Mouse (Mus musculus) liver (tissue): Measurements from ENCODE around the gene Slc36a2.
A peak's percentile ranks its signal among the peaks of the same experiment; 100 is the strongest.

ENCODE experiments used
- DNase-seq: peaks from one replicate; pipeline ENCODE4 v3.0.0-alpha.2; 2020; ENCODE audit warnings: mixed read lengths

Gene Slc36a2

GRCm38 (mm10) chr11:55183124-55183523 lies 1.8 kb downstream of the Slc36a2 start:
- peak; percentile 38 for DNase-seq

- no peak for DNase-seq
These were observed 5.0 kb downstream of the Slc36a2 start for GRCm38 (mm10) chr11:55179856-55180255.

- DNase-seq: no peak
These were observed 6.0 kb downstream of the Slc36a2 start for GRCm38 (mm10) chr11:55178830-55179229.

GRCm38 (mm10) chr11:55170501-55170900 lies 14.4 kb downstream of the Slc36a2 start:
- DNase-seq: no peak

GRCm38 (mm10) chr11:55168914-55169313 lies 16.0 kb downstream of the Slc36a2 start:
- DNase-seq: no peak

- DNase-seq: no peak
These were observed 16.4 kb downstream of the Slc36a2 start for GRCm38 (mm10) chr11:55168504-55168903.

- DNase-seq: no peak
These were observed 19.1 kb downstream of the Slc36a2 start for GRCm38 (mm10) chr11:55165748-55166147.

- peak; percentile 48 for DNase-seq
These were observed 20.2 kb downstream of the Slc36a2 start for GRCm38 (mm10) chr11:55164723-55165122.

- peak; percentile 62 for DNase-seq
These were observed 22.2 kb downstream of the Slc36a2 start for GRCm38 (mm10) chr11:55162670-55163069.

GRCm38 (mm10) chr11:55158785-55159359 lies 26.0 kb downstream of the Slc36a2 start:
- DNase-seq: peak; percentile 80

- peak; percentile 18 for DNase-seq
These were observed 29.8 kb downstream of the Slc36a2 start for GRCm38 (mm10) chr11:55155070-55155421.

- DNase-seq: no peak
These were observed 30.3 kb downstream of the Slc36a2 start for GRCm38 (mm10) chr11:55154398-55155069.

- no peak for DNase-seq
These were observed 33.3 kb downstream of the Slc36a2 start, which contains the start of gene Slc36a3 for GRCm38 (mm10) chr11:55151608-55152007. Gene Slc36a3 (minus strand): TSS chr11:55151708.

GRCm38 (mm10) chr11:55148461-55148860 lies 36.4 kb downstream of the Slc36a2 start:
- no peak for DNase-seq

GRCm38 (mm10) chr11:55147423-55147822 lies 37.5 kb downstream of the Slc36a2 start:
- no peak for DNase-seq

- no peak for DNase-seq
These were observed 38.0 kb downstream of the Slc36a2 start for GRCm38 (mm10) chr11:55146855-55147254.

- DNase-seq: no peak
These were observed 40.9 kb downstream of the Slc36a2 start for GRCm38 (mm10) chr11:55144011-55144410.

GRCm38 (mm10) chr11:55141502-55141901 lies 43.4 kb downstream of the Slc36a2 start:
- no peak for DNase-seq

- DNase-seq: no peak
These were observed 47.2 kb downstream of the Slc36a2 start for GRCm38 (mm10) chr11:55137646-55138045.

- DNase-seq: no peak
These were observed 47.9 kb downstream of the Slc36a2 start for GRCm38 (mm10) chr11:55136770-55137547.

- DNase-seq: no peak
These were observed 50.0 kb downstream of the Slc36a2 start for GRCm38 (mm10) chr11:55134871-55135270.

GRCm38 (mm10) chr11:55134407-55134806 lies 50.5 kb downstream of the Slc36a2 start:
- no peak for DNase-seq

- DNase-seq: no peak
These were observed 51.7 kb downstream of the Slc36a2 start for GRCm38 (mm10) chr11:55133204-55133603.

- no peak for DNase-seq
These were observed 52.9 kb downstream of the Slc36a2 start for GRCm38 (mm10) chr11:55131946-55132345.
